Mouse (Mus musculus): Measurements from ENCODE around the gene Pdlim1.

Pdlim1 gene

DNA sequence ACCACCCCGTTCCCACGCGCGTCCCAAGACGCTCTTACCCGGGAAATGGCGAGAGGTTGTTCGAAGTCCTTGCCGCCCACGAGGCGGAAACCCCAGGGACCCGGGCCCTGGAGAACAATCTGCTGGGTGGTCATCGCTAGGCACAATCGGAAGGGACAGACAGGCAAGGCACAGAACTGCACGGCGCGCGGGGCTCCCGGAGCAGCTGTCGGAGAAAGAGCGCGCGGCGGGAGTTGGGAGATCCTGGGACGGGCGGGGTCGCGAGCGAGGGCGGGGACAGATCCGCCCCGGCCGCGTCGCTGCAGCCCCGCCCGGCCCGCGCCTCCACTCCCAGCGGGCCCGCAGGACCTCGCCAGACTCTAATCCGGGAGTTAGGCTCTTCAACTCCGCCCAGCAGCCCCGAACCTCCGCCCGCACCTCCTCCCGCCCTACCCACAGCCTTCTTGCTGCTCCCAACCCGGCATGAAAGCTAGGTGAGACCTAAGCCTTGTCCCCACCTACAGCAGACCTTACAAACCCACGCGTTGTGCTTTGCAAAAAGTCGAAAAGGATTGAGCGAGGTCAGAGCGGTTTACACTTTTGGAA is at the start of gene Pdlim1:
Gene Pdlim1, minus strand, starts transcription at position 535 of the 585 bp plus-strand sequence.
- peak; percentile 50 to 68 for DNase-seq (ENCODE audit: low spot score in 2 of 2)

DNA sequence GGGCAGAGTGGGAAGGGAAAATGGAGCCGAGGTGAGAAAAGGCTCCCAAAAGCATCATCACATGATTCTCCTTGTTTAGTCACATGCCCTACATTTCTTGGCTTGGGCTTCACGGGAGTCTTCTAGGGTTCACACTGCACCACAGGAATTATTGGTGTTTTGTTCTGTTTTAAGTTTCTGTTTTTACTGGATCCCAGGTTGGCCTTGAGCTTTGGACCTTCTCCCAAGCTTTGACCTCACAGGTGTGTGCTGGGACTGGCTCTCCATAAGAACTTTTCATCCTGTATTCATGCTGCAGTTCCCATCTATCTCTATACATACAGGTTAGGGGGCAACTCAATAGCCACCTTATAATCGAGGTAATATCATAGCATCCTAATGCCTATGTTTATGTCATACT is 47.6 kb upstream of the Pdlim1 start:
- no peak for DNase-seq (ENCODE audit: low spot score in 2 of 2)

DNA sequence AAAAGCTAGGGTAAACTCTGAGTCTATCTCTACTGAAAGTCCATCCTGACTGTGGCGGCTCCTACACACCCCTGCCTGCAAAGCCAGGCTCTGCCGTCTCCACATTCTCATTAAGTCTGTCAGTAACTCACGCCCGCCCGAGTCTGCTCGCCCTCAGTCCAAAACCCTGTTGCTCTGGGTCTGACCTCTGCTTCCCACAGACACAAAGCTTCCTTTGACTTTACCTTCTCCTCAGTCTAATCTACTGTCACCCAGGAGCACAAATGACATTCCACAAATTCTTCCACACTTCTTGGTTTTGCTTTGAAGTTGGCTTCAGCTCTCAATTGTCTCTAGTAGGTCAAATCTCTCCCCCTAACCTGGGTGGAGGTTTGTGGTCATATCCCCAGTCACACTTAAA is 46.9 kb upstream of the Pdlim1 start:
- no peak for DNase-seq (ENCODE audit: low spot score in 2 of 2)

DNA sequence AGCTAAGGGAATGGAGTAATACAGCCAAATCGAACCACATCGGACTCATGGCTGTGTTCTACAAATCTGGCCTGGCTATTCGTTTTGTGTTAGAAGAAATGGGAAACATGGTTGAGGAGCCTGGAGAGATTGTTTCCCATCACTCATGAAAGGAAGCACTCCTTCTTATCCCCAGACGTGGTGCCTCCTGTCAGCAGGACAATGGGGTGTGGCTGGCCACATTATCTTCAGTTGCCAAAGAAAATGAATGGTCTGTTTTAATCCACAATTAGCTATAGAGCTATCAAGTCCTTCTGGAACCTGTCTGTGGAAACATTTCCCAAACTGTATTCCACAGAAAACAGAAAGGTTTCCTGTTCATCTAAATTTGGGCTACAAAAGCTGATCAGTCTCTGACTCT is 45.4 kb upstream of the Pdlim1 start:
- no peak for DNase-seq (ENCODE audit: low spot score in 2 of 2)

DNA sequence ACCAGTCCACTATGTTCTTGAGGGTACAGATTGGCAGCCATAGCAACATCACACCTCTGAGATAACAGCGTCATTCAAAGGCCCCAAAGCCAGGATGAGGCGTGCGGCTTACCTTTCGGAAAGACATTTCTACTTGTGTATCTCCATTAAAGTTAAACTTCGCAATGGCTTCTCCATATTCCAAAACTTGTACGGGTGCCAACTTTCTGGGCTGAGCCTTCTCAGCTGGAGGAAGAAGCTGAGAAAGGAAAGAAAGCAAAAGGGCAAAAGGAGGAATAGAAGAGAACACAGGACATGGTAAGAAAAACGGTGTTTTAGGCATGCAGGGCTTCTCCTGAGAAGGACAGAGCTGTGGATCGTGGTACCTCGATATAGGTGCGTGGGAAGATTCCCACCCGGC is 42.6 kb upstream of the Pdlim1 start:
- DNase-seq (ENCODE audit: low spot score in 2 of 2) = no peak

DNA sequence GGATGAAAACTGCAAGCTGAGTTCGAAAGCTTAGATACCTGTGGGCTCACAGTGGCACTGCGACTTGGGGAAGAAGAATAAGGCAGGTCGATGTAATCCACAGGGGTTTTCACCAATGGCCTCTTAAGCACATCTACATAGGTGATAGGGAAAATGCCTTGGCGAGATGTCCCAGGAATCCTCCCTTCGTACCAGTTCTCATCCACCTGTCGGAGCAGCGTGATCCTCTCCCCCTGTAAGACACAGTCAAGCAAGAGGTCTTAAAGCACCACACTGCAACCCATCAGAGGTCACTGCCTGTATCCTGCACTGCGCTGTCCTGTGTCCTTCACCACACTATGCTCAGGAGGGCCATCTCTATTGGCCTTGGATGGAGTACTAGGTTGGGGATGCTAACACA is 40.0 kb upstream of the Pdlim1 start:
- no peak for DNase-seq (ENCODE audit: low spot score in 2 of 2)

DNA sequence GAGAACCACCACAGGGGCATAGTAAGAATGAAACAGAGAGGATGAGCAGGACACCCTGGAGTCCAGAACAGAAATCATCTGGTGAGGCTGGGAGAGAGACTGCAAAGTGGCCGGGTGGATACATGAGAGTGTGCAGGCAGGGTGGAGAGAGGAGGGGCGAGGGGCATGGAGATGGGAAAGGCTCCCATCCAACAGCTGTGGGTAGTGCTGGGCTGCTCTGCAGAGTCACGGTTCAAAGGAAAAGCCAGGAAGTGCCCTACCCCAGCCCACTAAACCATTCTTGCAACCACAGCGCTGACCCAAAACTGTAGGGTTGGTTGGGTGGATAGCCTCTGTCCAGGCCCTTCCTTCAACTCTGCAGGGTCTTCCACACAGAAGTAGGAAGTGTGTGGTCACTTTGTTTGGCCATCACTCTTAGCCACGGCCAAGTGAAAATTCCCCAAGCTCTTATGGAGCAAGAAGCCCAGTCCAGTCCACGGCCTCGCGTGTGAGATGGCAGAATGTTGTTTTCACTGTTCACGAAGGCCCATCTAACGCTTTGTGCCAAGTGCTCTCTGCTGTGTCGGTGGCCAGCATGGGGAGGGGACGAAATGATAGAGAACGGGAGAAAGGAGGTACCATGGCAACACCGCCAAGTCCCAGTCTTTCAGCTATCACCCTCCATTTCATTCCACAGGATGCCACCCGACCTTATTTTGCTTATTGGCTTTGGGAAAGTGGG is 38.9 kb upstream of the Pdlim1 start:
- DNase-seq (ENCODE audit: low spot score in 2 of 2) = no peak

DNA sequence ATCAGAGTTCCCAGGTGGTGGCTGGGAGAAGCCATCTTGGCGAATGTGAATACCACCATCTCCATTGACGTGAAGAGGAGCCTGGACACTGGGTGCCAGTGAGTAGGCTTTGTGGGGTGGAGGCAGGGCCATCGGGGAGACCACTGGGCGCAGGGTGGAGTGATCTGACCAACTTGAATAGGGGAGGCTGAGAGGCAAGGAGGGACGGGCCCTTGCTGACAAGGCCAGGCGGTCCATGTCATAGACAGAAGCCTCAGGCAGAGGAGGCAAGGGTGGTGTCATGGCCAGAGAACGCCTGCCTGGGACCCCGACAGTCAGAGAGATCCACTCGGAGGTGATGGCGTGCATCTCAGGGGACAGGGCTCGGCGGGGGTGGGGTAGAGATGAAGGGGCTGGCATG is 38.3 kb upstream of the Pdlim1 start:
- DNase-seq (ENCODE audit: low spot score in 2 of 2) = no peak

DNA sequence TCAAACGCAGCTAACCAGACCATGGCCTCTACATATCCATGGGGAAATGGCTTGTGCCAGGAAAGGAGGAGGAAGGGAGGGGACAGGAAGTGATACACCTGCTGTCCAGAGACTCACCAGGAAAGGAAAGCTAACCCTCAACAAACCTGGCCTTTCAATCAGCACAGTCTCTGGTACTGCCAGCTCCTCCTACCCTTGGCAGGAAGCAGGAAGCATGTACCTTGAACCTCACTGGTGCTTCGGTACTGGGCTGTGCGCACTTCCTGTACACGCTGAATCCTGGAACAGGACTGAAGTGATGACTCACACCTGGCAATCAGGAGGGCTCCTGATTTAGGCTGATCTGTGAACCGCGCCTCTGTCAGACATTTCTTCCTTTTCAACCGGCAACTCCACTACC is 35.9 kb upstream of the Pdlim1 start:
- DNase-seq (ENCODE audit: low spot score in 2 of 2) = no peak

DNA sequence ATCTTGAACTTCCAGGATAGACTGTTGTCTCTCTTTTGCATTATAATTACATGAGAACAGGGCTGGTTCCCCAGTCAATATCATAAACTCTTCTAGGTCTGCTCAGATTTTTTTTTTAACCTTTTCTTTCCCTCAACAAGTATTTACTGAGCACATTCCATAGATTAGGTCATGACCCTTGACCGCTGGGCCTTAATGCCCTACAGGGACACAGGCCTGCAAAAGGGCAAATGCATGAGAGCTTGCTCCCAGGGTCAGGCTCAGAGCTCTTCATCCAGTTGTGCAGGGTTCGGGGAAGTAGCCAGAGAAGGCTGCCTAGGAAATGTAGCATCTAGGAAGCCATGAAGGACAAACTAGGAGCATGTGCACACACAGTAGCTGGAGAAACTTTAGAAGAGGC is 35.0 kb upstream of the Pdlim1 start:
- DNase-seq (ENCODE audit: low spot score in 2 of 2) = no peak

DNA sequence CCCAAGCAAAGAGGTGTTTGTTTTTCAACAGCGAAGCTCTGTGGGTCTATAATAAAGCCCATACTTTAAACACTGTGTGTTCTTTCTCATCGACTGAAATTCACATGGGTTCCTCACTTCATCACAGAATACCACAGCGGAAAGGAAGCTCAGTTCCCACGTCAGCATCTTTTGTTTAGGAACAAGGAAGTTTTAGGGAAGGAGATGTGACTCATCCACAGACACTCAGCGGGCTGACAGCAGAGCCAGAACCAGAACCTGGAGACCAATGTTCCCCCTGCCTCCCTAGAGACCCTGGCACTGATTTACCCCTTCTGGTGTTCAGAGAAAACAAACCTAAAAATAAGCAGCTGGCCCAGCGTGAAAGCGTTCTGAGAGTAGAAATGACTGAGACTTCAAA is 33.8 kb upstream of the Pdlim1 start:
- DNase-seq (ENCODE audit: low spot score in 2 of 2) = no peak

DNA sequence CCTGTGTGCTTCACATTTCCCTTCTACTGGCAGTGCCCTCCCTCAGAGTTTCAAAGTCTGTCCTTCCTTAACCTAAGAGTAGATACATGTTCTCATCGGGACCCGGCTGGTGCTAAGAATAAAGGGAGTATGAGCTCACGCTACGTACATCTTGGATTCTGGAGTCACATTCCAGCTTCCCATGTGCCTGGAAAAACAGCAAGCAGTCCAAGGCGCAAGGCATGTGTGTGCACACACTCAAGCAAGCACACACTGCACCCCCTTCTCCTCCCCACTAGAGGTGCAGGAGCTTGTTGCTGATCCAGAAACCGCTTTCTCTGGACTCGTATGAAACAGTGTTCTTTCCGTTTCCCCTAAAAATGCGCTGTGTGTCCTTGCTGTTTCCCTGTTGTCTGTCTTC is 31.3 kb upstream of the Pdlim1 start:
- no peak for DNase-seq (ENCODE audit: low spot score in 2 of 2)

DNA sequence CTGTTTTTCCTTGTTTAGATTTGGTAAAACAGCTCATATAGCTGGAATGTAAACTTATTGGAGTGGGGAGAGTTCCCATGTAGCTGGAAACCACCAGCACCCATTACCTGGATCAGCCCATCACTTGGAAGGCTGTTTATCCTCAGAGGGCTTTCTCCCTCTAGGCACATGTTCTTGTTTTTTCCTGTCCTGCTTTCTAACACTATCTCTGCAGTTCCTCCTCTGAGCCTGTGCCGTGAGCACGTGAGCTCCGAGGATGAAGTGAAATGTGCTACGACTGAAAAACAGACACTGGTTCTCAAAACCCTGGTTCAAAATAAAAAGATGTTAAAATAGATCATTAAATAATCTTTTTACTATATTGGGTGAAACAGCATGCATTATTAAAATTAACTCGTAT is 30.8 kb upstream of the Pdlim1 start:
- no peak for DNase-seq (ENCODE audit: low spot score in 2 of 2)

DNA sequence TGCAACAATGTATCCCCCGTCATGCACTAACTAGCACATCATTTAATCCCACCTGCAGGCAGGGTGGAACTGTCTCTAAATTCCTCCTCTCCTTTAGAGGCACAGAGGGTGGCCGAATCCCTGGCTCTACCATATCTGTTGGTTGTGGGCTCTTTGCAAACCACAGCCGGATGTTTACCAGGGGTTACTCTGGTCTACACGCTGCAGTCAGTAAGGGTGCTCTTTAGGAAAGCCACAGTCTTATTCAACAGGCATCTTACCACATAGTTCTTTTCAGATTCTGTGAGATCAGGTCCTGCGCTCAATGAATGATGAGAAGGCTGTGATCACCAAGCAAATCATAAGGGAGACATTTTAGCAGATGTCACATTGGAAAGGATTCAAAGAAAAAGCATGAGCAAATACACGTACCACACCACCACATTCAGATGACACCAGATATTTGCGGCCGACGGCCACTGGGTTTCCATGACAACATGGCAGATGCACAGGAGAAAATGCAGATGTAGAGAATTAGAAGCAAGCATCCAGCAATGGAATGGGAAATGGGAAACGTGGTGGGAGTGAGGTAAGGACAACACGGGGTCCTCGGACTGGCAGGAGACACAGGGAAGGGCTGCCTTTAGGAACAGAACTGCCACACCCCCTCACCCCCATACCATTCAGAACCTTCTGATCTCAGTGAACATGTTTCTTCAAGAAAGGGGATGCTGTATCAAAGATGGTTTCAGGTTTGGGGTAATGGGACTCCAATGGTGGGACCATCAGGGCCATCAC is 28.5 kb upstream of the Pdlim1 start:
- no peak for DNase-seq (ENCODE audit: low spot score in 2 of 2)

DNA sequence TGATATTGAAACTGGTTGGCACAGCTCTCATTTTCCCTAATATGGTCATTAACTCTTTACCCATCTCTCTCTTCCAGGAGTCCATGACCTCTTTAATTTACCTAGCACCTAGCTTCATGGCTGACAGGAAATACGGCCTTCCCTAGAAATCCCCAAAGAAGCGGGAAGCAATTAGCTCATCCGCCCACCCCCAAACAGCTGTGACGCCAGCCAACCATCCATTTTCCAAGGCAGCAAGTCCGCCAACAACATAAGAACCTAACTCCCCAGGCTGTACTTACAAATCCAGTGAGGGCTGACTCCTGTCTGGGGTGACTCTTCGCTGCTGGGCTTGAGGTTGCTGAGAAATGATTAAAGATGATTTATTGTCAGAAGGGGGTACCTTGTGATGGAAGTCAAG is 27.5 kb upstream of the Pdlim1 start:
- DNase-seq (ENCODE audit: low spot score in 2 of 2) = no peak

DNA sequence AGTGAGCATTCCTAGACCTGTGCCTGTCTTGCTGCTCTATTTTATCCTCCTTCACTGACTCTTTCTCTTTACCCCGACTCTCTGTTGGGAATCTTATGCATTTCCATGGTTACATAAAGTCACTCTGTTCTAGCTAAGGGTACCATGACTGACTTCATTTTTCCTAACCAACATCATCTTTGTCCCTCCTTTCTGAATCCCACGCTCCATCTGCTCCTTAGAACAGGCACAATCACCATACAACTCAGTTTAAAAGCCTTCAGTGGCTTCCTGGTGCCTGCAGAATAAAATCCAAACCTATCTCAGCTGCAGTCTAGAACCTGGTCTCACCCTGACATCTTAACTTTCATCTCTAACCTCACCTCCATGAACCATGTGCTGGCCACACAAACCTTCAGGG is 26.9 kb upstream of the Pdlim1 start:
- DNase-seq (ENCODE audit: low spot score in 2 of 2) = no peak

DNA sequence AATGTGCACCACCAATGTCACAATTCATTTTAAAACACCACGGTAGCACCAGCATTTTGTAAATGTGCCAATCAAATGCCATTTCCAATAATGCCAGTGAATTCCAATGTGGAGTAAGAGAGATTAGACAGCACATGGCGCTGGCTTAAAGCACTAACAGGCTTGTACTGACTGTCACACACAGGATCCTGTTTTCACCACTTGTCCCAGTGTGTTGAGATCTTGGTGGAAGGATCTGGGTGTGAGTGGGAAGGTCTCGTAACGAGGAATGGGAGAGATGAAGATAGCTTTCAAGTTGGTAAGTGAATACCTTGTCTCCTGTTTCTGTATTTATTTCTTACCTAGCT is 26.1 kb upstream of the Pdlim1 start:
- no peak for DNase-seq (ENCODE audit: low spot score in 2 of 2)

DNA sequence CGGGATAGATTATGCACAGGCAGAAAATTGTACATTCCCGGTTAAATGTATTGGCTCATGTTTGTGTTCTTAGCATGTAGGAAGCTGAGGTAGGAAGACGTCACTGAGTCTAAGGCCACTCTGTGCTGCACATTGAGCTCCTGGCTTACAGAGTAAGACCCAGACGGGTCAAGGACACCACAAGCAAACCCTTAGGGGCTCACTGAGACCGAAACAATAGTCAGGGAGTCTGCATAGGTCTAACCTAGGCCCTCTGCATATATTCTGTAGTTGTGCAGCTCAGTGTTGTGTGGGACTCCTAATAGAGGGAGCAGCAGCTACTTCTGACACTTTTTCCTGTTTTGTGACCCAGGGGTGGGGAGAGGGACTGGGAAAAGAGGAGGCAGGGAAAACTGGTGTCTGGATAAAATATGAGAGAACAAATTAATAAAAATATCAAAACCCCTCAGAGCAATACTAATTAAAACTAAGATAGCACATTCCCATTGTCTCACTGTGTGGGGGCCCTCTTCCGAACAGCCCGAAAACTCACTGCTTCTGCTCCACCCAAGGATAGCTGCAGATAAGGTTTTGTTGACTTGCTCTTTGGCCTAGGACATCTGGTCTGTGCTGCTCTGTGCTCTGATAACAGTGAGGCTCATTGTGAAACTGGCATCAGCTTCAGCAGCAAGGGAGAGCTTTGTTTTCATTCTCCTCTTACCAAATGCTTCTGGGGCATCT is 25.6 kb upstream of the Pdlim1 start:
- DNase-seq (ENCODE audit: low spot score in 2 of 2) = no peak

DNA sequence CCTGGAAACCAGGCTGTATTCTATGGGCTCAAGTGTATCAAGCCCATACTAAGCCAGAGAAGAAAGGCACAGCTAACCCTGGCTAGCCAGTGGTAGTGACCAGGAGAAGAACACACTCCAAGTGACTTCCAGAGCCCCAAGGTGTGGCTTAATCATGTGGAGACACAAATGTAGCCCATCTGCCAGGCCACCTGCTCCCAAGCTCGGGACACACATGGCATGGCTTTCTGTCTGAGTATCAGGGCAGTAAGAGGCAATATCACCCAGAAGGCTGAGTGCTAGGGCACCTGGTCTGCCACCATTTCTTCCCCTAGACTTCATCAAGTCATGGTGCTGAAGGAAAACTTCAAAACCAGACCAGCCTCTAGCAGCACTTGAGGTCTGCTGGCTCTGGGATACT is 22.6 kb upstream of the Pdlim1 start:
- no peak for DNase-seq (ENCODE audit: low spot score in 2 of 2)

DNA sequence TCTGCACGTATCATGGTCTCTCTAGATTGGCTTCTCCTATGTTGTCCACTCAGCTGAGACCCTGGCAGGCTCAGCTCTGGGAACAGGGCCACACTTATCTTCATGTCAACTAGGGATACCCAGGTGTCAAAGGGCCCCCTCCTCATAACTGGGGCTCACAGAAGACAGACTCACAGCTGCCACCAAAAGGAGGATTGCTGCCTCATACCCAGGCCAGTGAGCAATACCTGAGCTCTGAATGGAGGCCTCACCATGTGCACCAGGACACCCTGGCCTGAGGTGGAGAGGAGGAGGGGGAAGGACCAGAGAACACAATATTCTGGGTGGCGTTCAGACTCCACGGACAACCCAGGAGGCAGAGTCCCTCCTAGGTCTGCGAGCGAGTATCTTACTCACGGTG is 22.1 kb upstream of the Pdlim1 start:
- DNase-seq (ENCODE audit: low spot score in 2 of 2) = no peak

DNA sequence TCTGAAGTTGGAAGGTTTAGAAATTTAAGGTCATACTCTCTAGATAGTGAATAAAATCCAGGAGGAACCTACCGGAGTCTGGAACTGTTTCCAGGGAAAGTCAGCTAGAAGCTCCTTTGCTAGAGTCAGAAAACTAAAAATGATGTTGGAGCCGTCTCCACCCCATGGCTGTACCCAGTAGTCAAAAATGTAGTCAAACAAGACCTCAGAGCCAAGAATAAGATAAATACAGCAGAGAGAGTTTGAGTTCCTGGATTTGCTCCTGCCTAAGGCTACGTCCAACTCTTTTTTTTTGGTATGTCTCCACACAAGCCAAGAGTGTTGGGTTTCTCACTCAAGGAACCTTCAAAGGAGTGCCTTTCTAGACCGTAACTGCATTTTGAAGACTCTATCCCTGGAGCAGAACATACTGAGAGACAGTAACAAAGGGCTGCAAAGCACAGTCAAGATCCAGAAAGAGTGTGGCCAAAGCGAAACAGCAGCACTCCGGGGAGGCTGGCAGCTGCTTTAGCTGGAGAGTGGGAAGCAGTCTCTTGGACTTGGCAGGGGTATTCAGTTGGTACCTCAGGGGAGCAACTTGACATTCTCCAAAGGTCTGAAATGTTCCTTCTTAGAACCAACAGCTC is 18.6 kb upstream of the Pdlim1 start:
- DNase-seq (ENCODE audit: low spot score in 2 of 2) = no peak

DNA sequence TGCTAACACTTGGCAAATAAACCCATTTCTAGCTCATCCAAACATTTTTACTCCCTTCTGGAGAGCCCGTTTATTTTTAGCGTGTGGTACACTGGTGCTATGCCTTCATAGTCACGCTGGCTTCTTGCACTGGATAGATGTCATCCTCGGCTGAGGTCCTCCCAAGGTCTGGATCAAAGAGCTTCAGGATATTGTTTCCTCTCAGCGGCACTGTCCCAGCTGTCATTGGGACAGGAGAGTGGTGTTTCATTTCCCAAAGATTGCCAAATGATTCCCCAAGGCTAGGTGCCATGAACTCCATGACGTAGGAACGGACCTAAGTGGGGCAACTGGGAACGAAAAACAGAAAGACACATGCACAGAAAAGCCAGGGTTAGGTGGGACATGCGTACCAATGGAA is 16.8 kb upstream of the Pdlim1 start:
- DNase-seq (ENCODE audit: low spot score in 2 of 2) = no peak

Measured in thymus, postnatal 10 days (tissue).